Mouse (Mus musculus) naive thymus-derived CD4-positive, alpha-beta T cell, adult 2 months (primary cell): ENCODE data around the gene Nav2.

Experiments
- DNase-seq: peaks from one replicate; pipeline ENCODE4 v3.0.0-alpha.2; 2011; ENCODE audit warnings: low read depth

Nav2 gene

DNA sequence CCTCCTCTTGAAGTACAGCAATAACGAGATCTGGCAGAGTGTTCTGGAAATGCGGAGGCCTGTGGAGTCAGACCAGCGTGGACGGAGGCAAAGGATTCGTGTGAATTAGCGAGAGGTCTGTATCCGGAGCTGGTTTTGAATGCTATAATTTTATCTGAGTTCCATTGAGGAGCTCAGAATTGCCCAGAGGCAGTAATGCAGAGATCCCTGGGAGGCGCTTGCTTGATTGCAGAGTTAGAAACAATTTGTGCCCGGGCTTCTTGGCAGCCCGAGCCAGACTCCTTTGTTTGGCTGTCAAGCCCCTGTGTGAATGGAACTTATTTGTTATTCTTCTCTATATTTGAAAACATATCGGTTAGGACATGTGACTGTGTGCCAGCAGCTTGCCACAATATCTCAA lies 255.3 kb downstream of the Nav2 start:
- DNase-seq = no peak

DNA sequence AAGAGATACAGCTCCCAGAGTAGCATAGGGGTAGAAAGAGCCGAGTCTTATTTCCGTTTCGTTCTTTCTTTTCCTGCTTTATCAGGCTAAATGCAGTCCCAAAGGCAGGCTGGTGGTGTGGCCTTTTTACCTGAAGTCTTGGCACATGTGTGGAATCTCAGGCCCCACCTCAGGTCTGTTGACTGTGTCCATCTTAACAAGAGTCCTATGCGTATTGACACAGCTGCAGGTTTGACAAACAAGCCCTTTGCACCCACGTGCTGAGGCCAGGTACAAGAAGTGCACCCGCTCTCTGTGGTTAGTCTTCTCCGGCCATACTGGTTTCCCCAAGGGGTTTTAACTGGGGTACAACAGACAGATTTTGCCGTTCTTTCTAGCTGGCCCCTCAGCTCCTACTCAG lies 256.4 kb downstream of the Nav2 start:
- no peak for DNase-seq

DNA sequence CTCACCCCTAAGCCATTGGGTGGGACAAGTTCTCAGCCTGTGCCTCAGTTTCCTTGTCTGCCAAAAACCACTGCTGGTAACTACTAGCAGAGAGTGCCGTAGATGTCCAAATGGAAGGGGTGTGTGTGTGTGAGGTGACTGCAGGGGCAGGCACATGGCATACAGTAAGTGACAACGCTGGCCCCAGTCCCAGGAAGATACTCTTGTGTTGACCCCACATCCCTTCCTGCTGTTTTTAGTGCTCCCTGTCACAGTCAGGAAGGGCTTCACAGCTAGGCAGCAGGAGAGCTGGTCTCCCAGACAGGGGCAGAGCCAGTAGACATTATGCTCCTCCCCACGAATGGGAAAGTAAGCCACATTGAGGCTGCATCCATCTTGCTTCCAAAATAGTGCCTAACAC lies 264.4 kb downstream of the Nav2 start:
- no peak for DNase-seq

DNA sequence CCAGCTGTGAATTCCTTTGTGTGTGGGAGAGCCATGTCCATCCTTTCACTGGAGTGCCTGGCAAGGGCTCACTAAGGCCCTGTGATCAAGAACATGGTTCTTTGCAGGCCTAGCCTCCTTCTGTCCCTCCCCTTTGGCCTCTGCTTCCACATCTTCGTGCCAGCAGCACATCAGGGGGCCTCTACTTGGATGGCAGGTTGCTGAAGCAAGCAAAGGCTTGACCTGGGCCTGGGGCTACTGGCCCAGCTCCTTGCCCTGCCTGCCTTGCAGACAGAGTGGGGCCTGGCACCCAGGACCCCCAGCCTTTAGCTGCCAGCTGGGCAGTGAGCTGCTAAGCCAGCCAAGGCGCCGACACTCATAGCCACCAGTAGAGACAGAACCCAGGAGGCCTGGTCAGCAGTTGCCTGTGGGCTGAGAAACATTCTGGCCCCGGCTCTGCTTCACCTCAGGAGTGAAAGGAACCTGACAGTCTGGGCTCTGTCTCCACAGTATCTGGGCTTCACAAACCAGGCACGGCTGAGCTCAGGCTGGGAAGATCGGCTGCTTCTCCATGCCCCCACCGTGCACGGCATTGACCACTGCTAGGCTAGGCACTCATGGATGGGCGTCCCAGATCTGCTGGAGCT lies 267.4 kb downstream of the Nav2 start:
- DNase-seq = no peak

DNA sequence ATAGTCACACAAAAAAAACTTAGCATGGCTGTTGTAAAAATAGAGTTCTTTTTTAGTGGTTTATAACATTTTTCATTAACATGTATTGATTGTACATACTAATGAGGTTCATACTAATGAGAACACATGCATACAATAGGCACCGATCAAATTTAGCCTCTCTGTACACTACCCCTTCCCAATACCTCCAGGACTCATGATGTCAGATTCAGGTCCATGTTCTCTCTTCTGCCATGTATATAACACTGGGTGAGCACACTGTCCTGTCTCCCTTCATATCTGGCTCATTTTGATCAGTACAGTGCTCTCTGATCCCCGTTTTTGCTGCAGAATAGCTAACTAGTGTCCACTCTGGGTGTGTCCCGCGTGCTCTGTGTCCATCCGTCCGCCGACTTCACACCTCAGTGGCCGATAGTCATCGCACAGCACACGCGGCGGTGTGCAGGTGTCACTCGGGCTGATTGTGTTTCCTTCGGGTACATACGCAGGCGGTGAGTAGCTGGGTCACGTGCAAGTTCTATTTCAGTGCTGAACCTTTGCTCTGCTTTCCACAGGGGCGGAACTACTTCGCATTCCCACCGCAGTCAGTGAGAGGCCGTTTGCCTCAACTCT lies 268.2 kb downstream of the Nav2 start:
- DNase-seq = no peak

DNA sequence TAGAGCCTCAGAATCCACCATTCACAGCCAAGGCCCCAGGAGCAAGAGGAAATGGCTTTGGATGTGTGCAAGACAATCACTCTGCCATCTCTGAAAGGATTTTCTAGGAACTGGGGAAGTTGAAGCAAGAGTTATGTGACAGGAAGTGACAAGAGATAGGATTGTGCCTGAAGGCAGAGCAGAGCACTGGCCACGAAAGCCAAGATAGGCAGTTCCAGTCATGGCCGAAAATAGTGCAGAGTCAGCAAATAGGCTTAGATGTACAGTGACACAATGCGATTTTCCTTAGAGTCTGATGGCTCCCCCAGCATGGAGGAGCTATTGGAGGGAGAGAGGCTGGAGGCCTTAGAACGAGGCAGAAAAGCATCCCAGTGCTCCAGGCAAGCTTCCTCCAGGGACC lies 269.7 kb downstream of the Nav2 start:
- no peak for DNase-seq

DNA sequence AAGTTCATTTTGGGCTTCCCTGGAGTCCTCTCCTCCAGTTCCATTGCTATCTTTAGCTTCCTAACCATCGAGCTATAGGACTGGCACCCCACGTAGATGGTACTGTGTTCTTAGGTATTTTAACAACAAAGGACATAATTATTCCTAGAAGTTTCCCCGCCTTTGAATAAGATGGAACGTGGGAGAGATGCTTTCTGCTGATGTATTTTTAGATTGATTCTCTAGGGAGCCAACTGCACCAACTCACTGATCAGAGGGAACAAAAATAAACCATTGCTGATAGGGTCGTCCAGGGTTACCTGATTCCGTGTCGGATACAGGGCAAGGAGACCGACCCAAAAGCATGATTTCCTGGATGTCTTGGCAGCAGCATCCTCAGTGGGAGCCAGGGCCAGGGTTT lies 272.5 kb downstream of the Nav2 start:
- DNase-seq = no peak

DNA sequence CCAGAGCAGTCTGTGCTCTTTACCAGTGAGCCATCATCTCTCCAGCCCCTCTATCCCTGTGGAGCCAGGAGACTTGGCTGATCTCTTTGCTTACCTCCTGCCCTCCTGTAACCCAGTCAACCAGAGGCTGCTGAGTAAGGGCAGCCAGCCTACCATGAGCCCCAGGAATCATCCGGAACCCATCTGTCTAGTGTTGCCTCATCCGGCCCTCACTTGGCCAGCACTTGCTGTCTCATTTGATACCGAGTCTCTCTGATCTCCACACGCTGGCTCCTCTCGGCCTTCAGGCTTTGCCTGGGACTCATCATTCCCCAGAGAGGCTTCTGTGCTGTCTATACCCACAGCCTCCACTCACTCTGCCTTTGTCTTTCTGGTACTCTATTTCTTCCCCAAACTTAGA lies 273.9 kb downstream of the Nav2 start:
- no peak for DNase-seq

DNA sequence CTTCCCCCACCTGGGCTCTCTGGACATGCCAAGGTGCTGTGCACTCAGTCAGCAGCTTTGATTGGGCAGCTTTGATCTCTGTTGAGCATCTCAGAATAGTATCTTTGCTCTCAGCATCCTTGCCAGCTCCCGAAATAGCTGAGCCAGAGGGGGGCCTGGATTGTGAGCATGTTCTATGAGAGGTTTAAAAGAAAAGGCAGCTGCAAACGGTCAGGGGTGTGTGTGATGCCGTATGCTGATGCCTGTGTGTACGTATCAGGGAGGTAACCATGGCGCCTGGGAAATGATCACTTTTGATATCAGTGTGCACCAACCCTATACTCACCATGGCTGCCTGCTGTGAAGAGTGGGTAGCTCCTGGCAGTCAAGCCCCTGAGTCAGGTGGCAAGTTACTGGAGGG lies 275.2 kb downstream of the Nav2 start:
- no peak for DNase-seq

DNA sequence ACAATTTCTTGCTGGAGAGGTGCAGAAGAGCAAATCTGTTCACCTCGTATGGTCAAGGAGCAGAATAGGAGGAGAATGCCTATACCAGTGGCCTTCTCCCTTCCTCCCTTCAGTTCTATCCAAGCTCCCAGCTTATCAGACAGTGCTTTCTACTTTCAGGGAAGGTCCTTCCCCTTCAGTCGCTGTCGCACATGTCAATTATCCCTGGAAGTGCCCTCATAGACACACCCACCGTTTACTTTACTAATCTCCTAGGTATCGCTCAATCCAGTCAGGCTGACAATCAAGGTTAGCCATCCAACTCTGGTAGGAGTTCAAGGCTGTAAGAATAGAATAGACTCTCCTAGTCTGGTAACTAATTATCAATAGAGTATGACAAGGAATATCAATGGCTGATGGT lies 277.5 kb downstream of the Nav2 start:
- no peak for DNase-seq

DNA sequence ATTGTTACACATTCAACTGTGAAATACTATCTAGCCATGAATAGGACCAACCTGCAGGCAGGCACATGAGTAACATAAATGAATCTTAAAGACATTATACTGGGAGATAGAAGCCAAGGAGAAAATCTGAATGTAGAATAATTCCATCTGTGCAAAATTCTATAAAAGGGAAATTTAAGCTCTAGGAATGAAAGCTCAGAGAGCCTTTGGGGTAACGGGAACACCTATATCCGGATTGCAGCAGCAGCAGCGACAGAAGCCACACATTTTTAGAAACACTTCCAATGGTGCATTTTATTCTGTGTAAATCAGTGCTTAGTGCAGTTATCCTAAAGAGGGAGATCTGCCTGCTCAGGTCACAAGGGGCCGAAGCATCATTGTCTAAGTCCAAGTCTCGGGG lies 280.8 kb downstream of the Nav2 start:
- no peak for DNase-seq

DNA sequence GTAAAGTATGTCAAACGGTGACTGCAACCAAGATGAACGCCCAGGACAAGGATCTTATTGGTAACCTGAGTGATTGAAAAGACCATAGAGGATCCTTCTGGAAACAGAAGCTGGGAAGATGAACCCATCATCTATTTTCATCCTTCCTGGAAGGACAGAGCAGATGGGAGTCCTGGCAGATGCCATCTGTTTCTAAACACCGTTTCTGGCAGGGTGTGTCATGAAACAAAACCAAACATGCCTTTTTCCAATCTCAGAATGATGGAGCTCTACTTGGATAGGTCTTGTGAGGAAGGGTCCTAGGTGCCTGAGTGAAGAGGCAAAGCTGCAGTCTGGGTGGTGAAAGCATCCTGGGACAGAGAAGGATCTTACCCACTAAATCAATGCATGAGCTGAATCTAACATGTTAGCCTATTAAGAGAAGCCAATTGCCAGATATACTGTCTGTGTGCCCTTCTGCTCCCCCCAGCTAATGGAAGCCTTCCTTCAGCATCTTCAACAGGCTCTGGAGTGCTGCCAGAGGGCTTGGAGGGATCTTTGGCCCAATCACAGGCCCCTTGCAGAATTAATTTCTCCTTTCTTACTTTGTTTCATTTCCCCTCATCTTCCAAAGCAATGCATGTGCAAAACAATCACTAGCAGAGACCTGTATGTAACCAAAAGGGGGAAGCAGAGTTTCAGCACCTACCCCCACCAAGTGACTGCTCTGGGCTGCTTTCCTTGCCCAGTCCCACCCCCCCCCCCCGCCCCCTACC lies 281.9 kb downstream of the Nav2 start:
- DNase-seq = no peak

DNA sequence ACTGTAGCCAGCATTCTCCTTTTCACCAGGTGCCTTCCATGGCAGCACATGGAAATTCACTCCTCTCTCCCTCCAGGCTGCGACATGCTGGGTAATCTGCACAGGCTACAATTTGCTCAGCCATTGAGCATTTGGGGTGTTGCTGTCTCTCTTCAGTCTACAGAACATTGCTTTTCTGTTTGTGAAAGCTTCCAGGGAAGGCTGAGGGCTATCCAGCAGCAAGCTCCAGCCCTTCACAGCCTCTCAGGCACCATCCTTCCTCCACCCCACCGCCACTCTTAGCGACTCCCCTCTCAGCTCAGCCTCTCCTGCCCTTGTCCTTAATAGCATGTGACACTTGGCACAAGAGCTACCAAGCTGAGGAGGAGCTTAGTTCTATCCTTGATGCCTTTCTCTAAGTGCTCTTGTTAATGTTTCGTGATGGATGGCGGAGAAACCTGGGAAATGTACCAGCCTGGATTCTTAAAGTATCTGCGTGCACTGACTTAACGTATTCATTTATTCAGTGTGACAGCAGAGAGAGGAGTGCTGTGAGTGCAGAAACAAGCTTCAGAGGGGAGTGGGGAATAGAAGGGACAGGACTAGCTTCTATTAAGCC lies 282.7 kb downstream of the Nav2 start:
- no peak for DNase-seq

DNA sequence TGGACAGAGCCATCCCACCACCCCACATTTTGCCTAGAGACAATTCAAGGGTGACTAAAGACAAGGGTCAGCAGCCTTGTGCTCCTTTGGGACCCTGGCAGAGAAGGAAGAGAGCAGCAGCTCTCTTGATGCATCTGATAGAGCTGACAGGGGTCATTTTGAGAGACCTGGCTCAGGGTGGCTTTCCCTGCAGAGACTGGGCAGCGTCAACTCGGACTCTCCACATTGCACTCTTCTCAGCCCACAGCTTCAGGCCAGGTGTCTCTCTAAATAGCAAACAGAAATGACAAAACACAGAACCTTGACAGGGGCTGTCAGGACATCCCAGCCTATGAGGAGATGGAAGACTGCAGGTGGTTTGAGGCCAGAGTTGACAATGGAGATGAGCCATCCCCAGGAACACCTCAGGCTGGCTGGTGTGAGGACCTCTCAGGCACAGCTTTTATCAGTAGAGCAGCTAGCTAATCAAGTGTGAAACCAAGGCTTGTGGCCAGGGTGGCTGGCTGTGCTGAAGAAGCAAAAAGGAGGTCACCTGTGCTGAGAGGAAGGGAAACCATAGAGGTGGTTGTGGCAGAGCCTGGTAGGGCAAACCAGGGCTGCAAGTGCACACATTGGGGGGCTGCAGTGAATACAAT lies 283.7 kb downstream of the Nav2 start:
- DNase-seq = no peak

DNA sequence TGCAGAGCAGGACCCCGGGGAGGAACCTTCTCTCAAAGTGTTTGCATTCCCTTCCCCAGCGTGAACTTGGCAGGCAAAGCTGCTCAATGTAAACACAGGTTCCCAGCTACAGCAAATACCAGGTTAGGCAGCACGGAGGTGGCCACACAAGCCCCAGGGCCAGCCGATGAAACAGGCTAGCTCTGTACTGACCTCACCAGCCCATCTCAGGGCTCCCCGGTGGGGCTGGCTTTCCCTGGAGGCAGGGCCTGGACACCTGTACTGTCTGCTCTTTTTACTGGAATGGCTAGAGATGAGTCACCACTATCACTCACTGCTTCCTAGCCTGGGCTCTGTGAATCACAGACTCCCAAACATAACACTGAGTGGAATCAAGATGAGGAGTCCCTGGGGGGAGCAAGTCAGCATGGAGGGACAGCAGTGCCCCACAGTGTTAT lies 287.2 kb downstream of the Nav2 start:
- no peak for DNase-seq

DNA sequence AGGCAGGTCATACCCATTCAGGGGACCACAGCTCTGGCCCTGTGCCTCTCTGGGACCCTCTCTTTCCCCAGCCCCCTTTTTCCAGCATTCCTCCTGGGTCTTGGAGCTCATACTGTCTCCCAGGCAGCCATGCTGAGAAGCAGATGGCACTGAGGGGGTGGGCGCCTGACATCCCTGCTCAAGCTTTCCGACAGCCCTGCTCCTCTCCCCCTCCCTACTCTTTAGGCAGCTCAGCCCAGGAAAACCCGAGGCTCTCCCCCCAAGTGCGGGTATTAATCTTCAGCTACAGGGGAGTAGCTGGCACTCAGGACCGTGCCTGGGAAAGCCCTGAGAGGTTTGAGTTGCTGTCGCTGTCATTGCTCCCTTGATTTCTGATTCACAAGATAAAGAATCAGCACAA lies 290.9 kb downstream of the Nav2 start:
- DNase-seq = no peak

DNA sequence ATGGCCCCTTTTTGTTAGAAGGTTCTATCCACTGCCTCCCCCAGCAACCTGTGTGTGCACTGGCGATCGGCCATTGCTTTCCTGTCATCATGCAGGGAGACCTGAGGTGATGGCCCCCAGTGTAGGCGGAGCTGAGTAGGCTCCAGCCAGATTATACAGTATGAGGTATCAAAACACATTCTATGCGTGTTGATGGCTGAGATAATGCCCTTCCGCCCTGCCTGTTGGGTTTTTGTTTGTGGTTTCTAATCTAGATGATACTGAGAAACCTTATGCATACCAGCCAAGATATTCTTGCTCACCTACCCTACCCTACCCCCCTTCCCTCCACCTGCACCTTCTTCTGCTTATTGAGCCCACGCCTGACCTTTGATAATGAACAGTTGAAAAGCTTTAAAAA lies 291.8 kb downstream of the Nav2 start:
- DNase-seq = no peak

DNA sequence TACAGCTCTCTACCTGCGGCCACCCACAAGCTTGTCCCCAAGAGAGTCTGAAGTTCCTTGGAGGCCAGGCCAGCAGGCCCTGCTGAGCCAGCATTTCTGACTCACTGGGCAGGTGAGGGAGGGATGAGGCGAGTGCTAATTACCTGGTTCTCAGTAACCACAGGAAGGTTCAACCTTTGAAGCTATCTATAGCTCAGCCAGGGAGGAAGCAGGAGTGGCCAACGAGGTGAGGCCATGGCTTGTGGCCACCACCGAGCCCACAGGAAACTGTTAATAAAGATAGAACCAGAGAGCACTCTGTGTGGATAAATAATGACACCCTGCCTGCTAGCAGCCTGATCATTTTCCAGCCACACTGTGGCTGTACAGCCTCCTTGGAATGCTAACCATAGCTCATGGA lies 294.5 kb downstream of the Nav2 start:
- no peak for DNase-seq

DNA sequence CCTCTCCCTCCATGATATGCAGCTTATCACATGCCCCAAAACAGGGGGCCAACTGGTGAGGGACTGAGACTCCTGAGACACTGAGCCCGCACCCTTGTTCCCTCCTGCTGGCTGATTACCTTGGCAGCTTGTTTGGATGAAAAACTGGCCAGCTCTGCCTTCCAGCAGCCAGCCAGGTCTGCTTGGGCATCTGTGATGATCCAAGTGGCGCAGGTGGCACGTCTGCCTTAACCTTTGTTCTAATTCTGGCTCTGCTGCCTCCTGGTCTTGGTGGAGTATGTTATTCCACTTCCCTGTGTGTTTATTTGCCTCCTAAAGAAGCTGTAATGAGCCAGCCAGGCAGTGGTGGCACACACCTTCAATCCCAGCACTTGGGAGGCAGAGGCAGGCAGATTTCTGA lies 296.3 kb downstream of the Nav2 start:
- DNase-seq = no peak

DNA sequence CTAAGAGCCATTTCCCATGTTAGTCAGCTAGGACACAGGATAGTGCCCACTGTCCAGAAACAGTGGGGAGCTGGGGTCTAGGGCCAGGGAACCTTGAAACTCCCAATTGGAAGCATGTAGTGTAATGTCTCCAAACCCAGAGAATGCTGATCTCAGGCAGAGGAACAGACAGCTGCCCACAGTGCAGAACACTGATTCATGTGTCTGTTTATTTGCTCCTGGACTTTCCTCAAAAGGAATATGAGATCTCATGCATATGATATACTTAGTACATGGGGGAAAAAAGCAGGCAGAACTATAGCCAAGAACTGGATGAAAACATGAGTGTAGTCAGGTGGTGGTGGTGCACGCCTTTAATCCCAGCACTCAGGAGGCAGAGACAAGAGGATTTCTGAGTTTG lies 297.0 kb downstream of the Nav2 start:
- DNase-seq = no peak

DNA sequence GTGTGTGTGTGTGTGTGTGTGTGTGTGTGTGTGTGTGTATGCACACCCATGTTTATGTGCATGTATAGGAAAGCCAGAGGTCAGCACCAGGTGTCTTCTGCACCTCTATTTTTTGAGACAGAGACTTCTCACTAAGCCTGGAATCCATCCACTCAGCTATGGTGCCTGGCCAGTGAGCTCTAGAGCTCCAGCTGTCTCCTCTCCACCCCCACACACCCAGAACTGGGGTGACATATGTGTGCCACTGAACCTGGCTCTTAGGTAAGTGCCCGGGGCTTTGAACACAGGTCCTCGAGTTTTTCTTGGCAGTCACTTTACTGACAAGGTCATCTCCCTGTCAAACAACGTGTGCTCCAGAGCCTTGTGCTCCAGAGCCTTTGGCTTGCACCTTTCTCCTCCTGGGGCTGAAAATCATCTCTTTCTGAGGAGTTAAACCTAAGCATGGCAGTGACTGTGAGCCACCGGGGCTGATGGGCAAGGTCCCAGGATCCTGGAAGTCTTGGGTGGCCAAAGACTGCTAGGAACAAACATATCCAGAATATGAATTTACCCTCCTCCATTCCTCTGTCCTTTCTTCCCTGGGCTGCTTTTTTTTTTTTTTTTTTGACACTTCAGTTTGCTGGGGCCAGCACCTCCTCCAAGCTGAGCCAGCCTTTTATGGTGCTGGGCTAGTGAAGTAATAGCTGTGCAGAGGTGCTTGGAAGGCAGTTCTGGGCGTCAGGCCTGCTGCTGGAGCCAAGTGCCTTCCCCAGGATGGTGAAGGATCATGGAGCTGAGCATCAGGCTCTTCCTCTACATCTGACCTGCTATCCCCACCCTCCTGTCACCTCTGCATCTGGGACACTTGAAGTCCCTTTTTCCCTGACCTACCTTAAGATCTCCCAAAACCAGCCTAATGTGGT lies 298.5 kb downstream of the Nav2 start:
- no peak for DNase-seq

DNA sequence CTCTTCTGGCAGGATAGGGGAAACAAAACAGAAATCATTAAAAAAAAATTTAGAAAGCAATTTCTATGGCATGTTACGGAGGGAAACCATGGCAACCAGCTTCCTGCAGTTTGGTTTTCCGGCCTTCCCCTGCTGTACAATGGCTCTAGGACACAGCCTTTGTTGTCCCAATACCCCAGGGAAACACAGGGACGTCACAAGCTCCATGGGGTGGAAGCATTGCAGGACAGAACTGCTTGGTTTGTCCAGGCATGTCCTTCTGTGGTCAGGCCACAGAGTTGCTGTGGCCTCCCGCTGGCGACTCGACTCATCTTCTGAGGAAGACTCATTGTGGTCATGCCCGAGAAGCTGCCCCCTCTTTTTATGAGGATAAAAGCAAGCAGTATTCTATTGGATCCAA lies 301.0 kb downstream of the Nav2 start:
- no peak for DNase-seq
